Mouse (Mus musculus): ENCODE measurements at regions not wholly inside any gene's neighbourhood (a gene's known extent, or its start where the extent isn't known, plus 50 kb on each side); places are given as distances from the start of the nearest gene placed in this dataset.

DNA sequence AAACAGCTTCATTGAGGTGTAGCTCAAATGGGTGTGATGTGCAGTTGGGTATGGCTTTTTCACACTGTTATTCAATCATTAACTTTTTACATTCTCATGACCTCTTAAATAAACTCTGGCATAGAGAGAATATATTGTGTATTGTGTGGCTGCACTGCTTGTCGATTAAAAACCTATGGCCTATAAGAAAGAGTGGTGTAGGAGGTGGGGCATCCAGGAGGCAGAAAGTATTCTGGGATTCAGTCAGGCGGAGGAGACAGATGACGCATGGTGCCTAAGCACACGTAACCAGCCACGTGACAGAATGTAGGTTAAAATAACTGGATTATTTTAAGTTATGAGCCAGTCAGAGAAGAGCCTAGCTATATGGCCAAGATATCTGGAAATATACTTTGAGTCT lies 78.2 kb upstream of the Slc16a7 start:
- Histone ChIP-seq H3K4me2 (ENCODE audit: insufficient read depth, low read depth, poor library complexity, severe bottlenecking) (no peak overlapping the region), H3K36me3 (replicated peaks in 1 of 2; ENCODE audit: control insufficient read depth in 1 of 2, insufficient read depth in 1 of 2, low read length in 1 of 2) (no peaks in the 10 kb centered on the region), H3K79me2 (replicated peaks; ENCODE audit: control insufficient read depth, extremely low read depth, insufficient read depth, poor library complexity, severe bottlenecking) (no peaks in the 10 kb centered on the region), H3K4me3 (replicated peaks in 1 of 3; ENCODE audit: low read depth in 2 of 3, low read length in 2 of 3, poor library complexity in 1 of 3) (no peak overlapping the region), H3K9ac (ENCODE audit: insufficient read depth, low read depth) (no peak overlapping the region), H3K9me3 (replicated peaks; ENCODE audit: low read length) (peaks cover 48% of the 10 kb centered on the region), H3K27ac (ENCODE audit: insufficient read depth, low read depth) (no peak overlapping the region), H3K27me3 (replicated peaks) (no peaks in the 10 kb centered on the region), H3K4me1 (ENCODE audit: control insufficient read depth in 1 of 2, insufficient read depth in 2 of 2) (no peaks in the 10 kb centered on the region)
- no peak for DNase-seq (ENCODE audit: extremely low read depth)
- TF ChIP-seq GABPA (IDR thresholded peaks at IDR 0.05; ENCODE audit: insufficient replicate concordance, low read depth, low read length), result no peak
- no peak for TF ChIP-seq POLR2A (IDR thresholded peaks at IDR 0.05; ENCODE audit: low read depth, low read length)
- TF ChIP-seq RCOR1 (conservative IDR thresholded peaks at IDR 0.05; ENCODE audit: low read depth, low read length), result no peak
- TF ChIP-seq RAD21 (IDR thresholded peaks at IDR 0.05; ENCODE audit: low read depth, low read length), result no peak
- TF ChIP-seq BHLHE40 (IDR thresholded peaks at IDR 0.05; ENCODE audit: low read depth, low read length), result no peak
- no peak for TF ChIP-seq HCFC1 (IDR thresholded peaks at IDR 0.05; ENCODE audit: low read depth, low read length)
- no peak for TF ChIP-seq IRF4 (IDR thresholded peaks at IDR 0.05; ENCODE audit: low read depth, low read length)
- no peak for TF ChIP-seq E2F4 (IDR thresholded peaks at IDR 0.05; ENCODE audit: insufficient replicate concordance, low read depth, low read length)
- no peak for TF ChIP-seq JUN (IDR thresholded peaks at IDR 0.05; ENCODE audit: insufficient read depth, low read depth, low read length)
- TF ChIP-seq ZKSCAN1 (IDR thresholded peaks at IDR 0.05; ENCODE audit: borderline replicate concordance, low read depth, low read length), result no peak
- no peak for TF ChIP-seq UBTF (IDR thresholded peaks at IDR 0.05; ENCODE audit: low read depth, low read length)
- TF ChIP-seq NRF1 (IDR thresholded peaks at IDR 0.05; ENCODE audit: low read depth, low read length), result no peak
- no peak for TF ChIP-seq JUND (conservative IDR thresholded peaks at IDR 0.05; ENCODE audit: low read depth, low read length)
- TF ChIP-seq TBP (conservative IDR thresholded peaks at IDR 0.05; ENCODE audit: low read depth, low read length), result no peak
- no peak for TF ChIP-seq EP300 (IDR thresholded peaks at IDR 0.05; ENCODE audit: low read length)
- no peak for TF ChIP-seq CHD2 (IDR thresholded peaks at IDR 0.05; ENCODE audit: low read length)
- no peak for TF ChIP-seq SMC3 (IDR thresholded peaks at IDR 0.05; ENCODE audit: low read depth, low read length)
- dilution Hi-C loops (cut with MboI; ENCODE audit: extremely low pct_ligation_motif_present, extremely low pct_unique_long_range_greater_than_20kb, low sequenced_read_pairs) (no loop called here), in situ Hi-C loops (cut with MboI; ENCODE audit: low pct_ligation_motif_present, low pct_unique_long_range_greater_than_20kb, low sequenced_read_pairs) (no loop called here)

GRCm38 (mm10) chr10:125488350-125488749 lies 99.1 kb upstream of the Slc16a7 start:
- Histone ChIP-seq H3K36me3 (replicated peaks in 1 of 2; ENCODE audit: control insufficient read depth in 1 of 2, insufficient read depth in 1 of 2, low read length in 1 of 2) (no peaks in the 10 kb centered on the region), H3K9me3 (replicated peaks; ENCODE audit: low read length) (peaks cover 53% of the 10 kb centered on the region), H3K9ac (ENCODE audit: insufficient read depth, low read depth) (no peak overlapping the region), H3K4me3 (replicated peaks in 1 of 3; ENCODE audit: low read depth in 2 of 3, low read length in 2 of 3, poor library complexity in 1 of 3) (no peak overlapping the region), H3K27me3 (replicated peaks) (no peaks in the 10 kb centered on the region), H3K79me2 (replicated peaks; ENCODE audit: control insufficient read depth, extremely low read depth, insufficient read depth, poor library complexity, severe bottlenecking) (no peaks in the 10 kb centered on the region), H3K27ac (ENCODE audit: insufficient read depth, low read depth) (no peak overlapping the region), H3K4me2 (ENCODE audit: insufficient read depth, low read depth, poor library complexity, severe bottlenecking) (no peak overlapping the region), H3K4me1 (ENCODE audit: control insufficient read depth in 1 of 2, insufficient read depth in 2 of 2) (no peaks in the 10 kb centered on the region)
- dilution Hi-C loops (cut with MboI; ENCODE audit: extremely low pct_ligation_motif_present, extremely low pct_unique_long_range_greater_than_20kb, low sequenced_read_pairs), result no loop called here
- in situ Hi-C loops (cut with MboI; ENCODE audit: low pct_ligation_motif_present, low pct_unique_long_range_greater_than_20kb, low sequenced_read_pairs), result no loop called here
- TF ChIP-seq ZC3H11A (IDR thresholded peaks at IDR 0.05; ENCODE audit: low read depth, low read length), result no peak
- no peak for TF ChIP-seq PAX5 (IDR thresholded peaks at IDR 0.05; ENCODE audit: low read length)
- TF ChIP-seq MYC (IDR thresholded peaks at IDR 0.05; ENCODE audit: low read depth, low read length), result no peak
- no peak for TF ChIP-seq E2F4 (IDR thresholded peaks at IDR 0.05; ENCODE audit: insufficient replicate concordance, low read depth, low read length)
- no peak for TF ChIP-seq RAD21 (IDR thresholded peaks at IDR 0.05; ENCODE audit: low read depth, low read length)
- DNase-seq (ENCODE audit: extremely low read depth), result no peak

Measured in CH12.LX (cell line).